Mouse (Mus musculus) heart, embryonic 11.5 days (tissue): ENCODE measurements around the gene Coq8b. TPM values are rescaled to one million over a fixed set of nuclear protein-coding genes. Genes with fewer than 3 reads are reported as not detected.

Source experiments
- microRNA counts: library from miRNA; unstranded; fragments of <30 nt; microRNA quantifications from one replicate; lab custom pipeline; 2015
- microRNA-seq: library from miRNA; unstranded; fragments of <30 nt; microRNA quantifications from one replicate; pipeline ENCODE4, GENCODE M21; 2016; ENCODE audit warnings: borderline number of aligned reads
- polyA plus RNA-seq: library from polyadenylated mRNA; unstranded; fragments of >200 nt; fragmentation: Nextera tagmentation; extraction: Ambion mirVana; gene quantifications from 2 replicates; pipeline ENCODE4 v1.2.1, GENCODE M21; 2014

Gene Coq8b
- polyA plus RNA-seq, 1 experiment from 2014 or later: 9.1 TPM

MicroRNAs encoded within 50 kb of the gene (microRNA counts, 519-probe panel; counts per million panel counts)
- microRNA mmu-miR-1191 (lab: Ali Mortazavi, UCI): 32.2 counts per million

Small RNA genes lying within 50 kb of the gene (microRNA-seq; reads per million reads assigned to microRNA genes)
- gene Mir1191: 2.5 reads per million, percentile 29 among the genes with 10 or more reads in this experiment

Other genes starting within 250 kb of the Coq8b start
- gene Cyp2a12, start 203.9 kb upstream of the Coq8b start, polyA plus RNA-seq: not detected in 2 replicates
- gene Cyp2f2, start 113.1 kb upstream of the Coq8b start, polyA plus RNA-seq: not detected in 2 replicates
- 0.13 TPM in 1 of 2 replicates, not detected in the other for gene Cyp2t4, start 79.3 kb upstream of the Coq8b start, polyA plus RNA-seq
- gene Egln2, start 66.2 kb upstream of the Coq8b start, polyA plus RNA-seq: 27.4 and 29.0 TPM in 2 replicates
- gene Rab4b, start 54.1 kb upstream of the Coq8b start, polyA plus RNA-seq: 44.3 and 49.7 TPM in 2 replicates
- 0.67 TPM in 1 of 2 replicates, not detected in the other for gene Gm21983, start 51.9 kb upstream of the Coq8b start, polyA plus RNA-seq
- gene Mia, start 51.9 kb upstream of the Coq8b start, polyA plus RNA-seq: 0.34 and 0.44 TPM in 2 replicates
- gene BC024978, start 37.2 kb upstream of the Coq8b start, polyA plus RNA-seq: 2.3 and 3.5 TPM in 2 replicates
- 191 and 210 TPM in 2 replicates for gene Snrpa, start 36.8 kb upstream of the Coq8b start, polyA plus RNA-seq
- gene Itpkc, start 4.4 kb upstream of the Coq8b start, polyA plus RNA-seq: 2.8 and 3.2 TPM in 2 replicates
- 3.4 and 4.6 TPM in 2 replicates for gene Numbl, start 25.4 kb downstream of the Coq8b start, polyA plus RNA-seq
- 28.9 and 31.5 TPM in 2 replicates for gene Ltbp4, start 104.7 kb downstream of the Coq8b start, polyA plus RNA-seq
- gene Shkbp1, start 123.0 kb downstream of the Coq8b start, polyA plus RNA-seq: 33.3 and 34.1 TPM in 2 replicates
- 1.6 and 2.1 TPM in 2 replicates for gene Gm20479, start 124.4 kb downstream of the Coq8b start, polyA plus RNA-seq
- gene Sptbn4, start 214.7 kb downstream of the Coq8b start, polyA plus RNA-seq: 0.23 and 0.30 TPM in 2 replicates
- gene Blvrb, start 215.0 kb downstream of the Coq8b start, polyA plus RNA-seq: 106 and 121 TPM in 2 replicates
- gene Sertad3, start 240.7 kb downstream of the Coq8b start, polyA plus RNA-seq: 19.9 and 20.3 TPM in 2 replicates